Mouse (Mus musculus): Measurements from ENCODE around the gene Parp12.

Parp12 gene

DNA sequence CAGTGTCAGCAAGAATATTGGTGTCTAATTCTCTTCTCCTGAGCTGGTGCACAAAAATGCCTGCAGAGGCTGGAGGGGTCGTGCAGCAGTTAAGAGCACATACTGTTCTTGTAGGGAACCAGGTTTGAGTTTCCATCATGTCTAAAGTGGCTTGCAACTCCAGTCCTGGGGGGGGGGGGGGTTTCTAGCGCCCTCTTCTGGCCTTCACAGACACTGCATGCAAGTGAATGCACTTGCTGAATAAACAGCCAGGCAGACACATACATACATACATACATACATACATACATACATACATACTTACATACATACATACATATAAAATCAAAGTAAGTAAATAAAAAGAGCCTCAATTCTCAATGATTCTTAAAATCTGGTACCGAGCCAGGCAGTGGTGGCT is 59.8 kb downstream of the Parp12 start:
- no peak for DNase-seq (ENCODE audit: low read depth, low spot score)

DNA sequence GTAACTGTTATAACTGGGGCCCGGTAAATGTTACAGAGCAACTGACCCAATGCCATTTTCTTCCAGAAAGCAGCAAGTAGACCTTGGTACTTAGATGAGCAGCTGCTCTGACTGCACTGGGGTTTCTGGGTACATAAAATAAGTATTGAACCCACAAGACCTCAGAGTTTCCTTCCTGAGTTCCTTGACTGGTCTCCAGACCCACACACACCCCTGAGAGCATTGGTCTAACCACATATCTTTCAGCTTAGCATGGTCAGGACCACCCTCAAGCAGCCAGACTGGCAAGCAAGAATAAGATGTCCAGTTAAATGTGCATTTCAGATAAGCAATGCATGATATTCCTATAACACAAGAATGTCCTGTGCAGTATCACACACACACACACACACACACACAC is 61.0 kb downstream of the Parp12 start:
- DNase-seq (ENCODE audit: low read depth, low spot score): no peak

GRCm38 (mm10) chr6:39055831-39056261 is 62.3 kb downstream of the Parp12 start:
- DNase-seq (ENCODE audit: low read depth, low spot score): no peak

DNA sequence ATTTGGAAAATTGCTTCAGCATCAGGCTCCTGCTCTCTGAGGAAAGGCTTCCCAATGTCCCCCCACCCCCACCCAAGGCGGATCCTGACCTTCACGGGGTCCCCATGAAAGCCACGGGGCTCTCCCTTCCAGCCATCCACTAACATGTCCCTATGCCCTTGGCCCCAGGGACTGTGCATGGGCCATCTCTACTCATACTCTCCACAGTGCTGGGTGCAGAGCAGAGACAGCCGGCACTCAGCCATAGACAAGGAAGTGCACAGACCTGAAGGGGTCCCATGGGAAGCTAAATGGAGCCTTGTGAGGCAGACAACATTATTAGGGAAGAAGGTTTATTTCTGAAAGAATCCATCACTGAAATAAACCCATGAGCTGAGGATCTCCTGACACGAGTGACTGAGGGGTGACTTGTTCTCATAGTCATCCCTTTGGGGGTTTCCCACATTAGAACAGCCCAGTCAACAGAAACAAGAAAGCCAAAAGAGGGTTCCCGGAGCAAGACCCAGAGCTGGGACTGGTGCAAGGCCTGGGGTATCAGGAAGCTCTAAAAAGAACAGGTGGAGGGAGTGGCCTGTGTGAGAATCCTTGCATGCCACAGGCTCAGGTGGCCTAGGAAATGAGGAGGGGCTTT is 63.2 kb downstream of the Parp12 start:
- DNase-seq (ENCODE audit: low read depth, low spot score): no peak

DNA sequence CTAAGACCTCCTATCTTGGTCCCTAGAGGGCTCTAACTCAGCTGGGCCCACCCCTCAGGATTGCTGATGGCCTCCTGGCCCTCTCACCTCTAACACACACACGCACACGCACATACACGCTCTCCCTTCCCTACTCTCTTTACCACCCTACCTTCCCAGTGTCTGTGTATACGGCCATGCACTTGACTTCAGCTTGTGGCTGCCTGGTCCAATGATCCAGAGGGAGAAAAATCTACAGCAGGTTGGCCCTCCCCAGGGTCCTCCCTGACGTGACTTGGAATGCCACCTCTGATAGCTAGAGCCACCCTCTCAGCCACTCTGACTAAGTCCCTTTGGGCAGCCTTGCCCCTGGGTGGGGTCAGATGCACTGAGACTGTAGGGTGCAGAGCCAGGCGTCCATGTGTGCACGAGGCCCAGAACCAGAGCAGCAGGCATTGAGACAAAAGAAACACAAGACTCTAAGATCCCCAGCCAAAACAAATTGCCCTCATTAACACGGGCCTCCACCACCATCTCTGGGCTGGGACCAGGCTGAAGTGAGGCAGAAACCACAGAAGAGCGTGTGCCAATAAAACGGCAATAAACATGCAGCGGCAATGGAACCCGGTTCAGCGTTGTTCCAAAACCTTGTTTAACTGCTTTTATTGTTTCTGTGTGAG is 63.8 kb downstream of the Parp12 start:
- no peak for DNase-seq (ENCODE audit: low read depth, low spot score)

DNA sequence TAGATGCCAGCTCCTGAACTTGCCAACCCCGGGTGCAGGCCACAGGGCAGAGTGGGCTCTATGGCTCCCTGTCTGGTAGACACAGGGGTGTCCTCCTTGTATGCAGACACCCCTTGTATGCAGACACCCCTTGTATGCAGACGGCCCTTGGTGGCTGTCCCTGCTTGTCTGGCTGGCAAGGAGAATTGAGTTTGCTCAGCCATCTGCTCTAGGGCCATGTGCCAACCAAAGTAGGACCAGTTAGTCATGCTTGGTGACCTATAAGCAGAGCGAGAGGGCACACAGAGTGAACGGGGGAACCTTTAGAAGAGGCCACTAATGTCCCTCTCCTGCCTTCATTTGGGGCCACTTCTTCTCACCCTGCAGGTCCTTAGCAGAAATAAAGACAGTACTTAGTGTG is 65.5 kb downstream of the Parp12 start:
- DNase-seq (ENCODE audit: low read depth, low spot score): no peak

GRCm38 (mm10) chr6:39051799-39052556 is 66.2 kb downstream of the Parp12 start:
- DNase-seq (ENCODE audit: low read depth, low spot score): no peak

DNA sequence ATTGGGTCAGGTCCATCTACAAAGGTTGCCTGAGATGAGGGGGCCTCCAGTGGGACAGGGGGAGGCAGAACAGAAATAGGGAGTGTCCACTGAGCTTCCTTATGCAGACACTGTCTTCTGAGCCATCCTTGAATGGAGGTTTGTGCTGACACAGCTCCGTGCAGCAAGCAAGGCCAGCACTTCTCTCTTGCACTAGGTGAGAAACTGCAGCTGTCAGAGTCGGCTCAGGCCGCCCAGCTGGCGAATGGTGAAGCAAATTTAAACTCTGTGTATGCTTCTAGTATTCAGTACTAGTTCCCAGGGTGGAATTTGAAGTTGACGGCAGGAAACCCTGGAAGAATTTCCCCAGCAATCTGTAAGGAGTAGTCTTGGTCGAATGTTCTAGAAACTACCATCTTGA is 67.3 kb downstream of the Parp12 start:
- no peak for DNase-seq (ENCODE audit: low read depth, low spot score)

GRCm38 (mm10) chr6:39049141-39049540 is 69.0 kb downstream of the Parp12 start:
- DNase-seq (ENCODE audit: low read depth, low spot score): no peak

DNA sequence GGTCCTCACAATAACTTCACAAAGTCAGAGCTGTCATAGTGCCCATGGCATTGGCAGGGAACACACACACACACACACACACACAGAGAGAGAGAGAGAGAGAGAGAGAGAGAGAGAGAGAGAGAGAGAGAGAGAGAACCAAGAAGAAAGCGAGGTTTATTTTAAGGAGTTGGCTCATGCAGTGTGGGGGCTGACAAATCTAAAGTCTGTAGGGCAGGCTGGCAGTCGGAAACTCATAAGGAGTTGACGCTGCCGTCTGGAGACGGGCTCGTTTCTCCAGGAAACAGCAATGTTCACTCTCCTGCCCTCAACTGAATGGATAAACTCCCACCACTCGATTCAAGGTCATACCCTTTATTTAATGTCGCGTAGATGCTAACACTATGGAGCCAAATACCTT is 77.7 kb downstream of the Parp12 start:
- DNase-seq (ENCODE audit: low read depth, low spot score): no peak

Measured in c-Kit-negative CD71-positive TER-119-positive erythroid progenitor cells, embryonic 14.5 days (primary cell).